Mouse (Mus musculus): Measurements from ENCODE around the gene Hist2h2ab.
"Not testable (repeated sequence)": the region's sequence is repeated elsewhere in the genome, so short reads cannot be mapped to it uniquely, and the experiment has no call there.

Hist2h2ab gene

GRCm38 (mm10) chr3:96237904-96238511 is 18.3 kb downstream of the Hist2h2ab start:
- no peak for DNase-seq (ENCODE audit: low spot score in 2 of 2)

- DNase-seq (ENCODE audit: low spot score in 2 of 2): peak; percentile 56 to 61
These were observed 19.5 kb downstream of the Hist2h2ab start, which contains the start of gene Hist2h3c2 for GRCm38 (mm10) chr3:96238954-96239793. Hist2h3c2 (minus strand) TSS chr3:96239127.

- DNase-seq (ENCODE audit: low spot score in 2 of 2): peak; percentile 94 to 95
These were observed 20.5 kb downstream of the Hist2h2ab start, which contains the start of gene Hist2h2aa2 for GRCm38 (mm10) chr3:96239949-96240798. Hist2h2aa2 (minus strand) TSS chr3:96240276.

GRCm38 (mm10) chr3:96240799-96241197 is 21.1 kb downstream of the Hist2h2ab start:
- no peak for DNase-seq (ENCODE audit: low spot score in 2 of 2)

GRCm38 (mm10) chr3:96243921-96244572 is 24.4 kb downstream of the Hist2h2ab start:
- no peak for DNase-seq (ENCODE audit: low spot score in 2 of 2)

GRCm38 (mm10) chr3:96245003-96245886 is 25.6 kb downstream of the Hist2h2ab start, which contains the start of gene Hist2h2aa1:
Hist2h2aa1 (plus strand) TSS chr3:96245497.
- peak; percentile 83 to 85 for DNase-seq (ENCODE audit: low spot score in 2 of 2)

GRCm38 (mm10) chr3:96246018-96246417 is 26.4 kb downstream of the Hist2h2ab start:
- not testable (repeated sequence) for DNase-seq (ENCODE audit: low spot score in 2 of 2)

GRCm38 (mm10) chr3:96246427-96246856 is 26.8 kb downstream of the Hist2h2ab start, which contains the start of gene Hist2h3c1:
Hist2h3c1 (plus strand) TSS chr3:96246685.
- not testable (repeated sequence) for DNase-seq (ENCODE audit: low spot score in 2 of 2)

GRCm38 (mm10) chr3:96247356-96248140 is 27.9 kb downstream of the Hist2h2ab start:
- DNase-seq (ENCODE audit: low spot score in 2 of 2): no peak

GRCm38 (mm10) chr3:96248141-96249033 is 28.7 kb downstream of the Hist2h2ab start:
- no peak for DNase-seq (ENCODE audit: low spot score in 2 of 2)

- no peak for DNase-seq (ENCODE audit: low spot score in 2 of 2)
These were observed 29.3 kb downstream of the Hist2h2ab start for GRCm38 (mm10) chr3:96249034-96249345.

GRCm38 (mm10) chr3:96250890-96251289 is 31.2 kb downstream of the Hist2h2ab start:
- DNase-seq (ENCODE audit: low spot score in 2 of 2): no peak

- no peak for DNase-seq (ENCODE audit: low spot score in 2 of 2)
These were observed 32.1 kb downstream of the Hist2h2ab start for GRCm38 (mm10) chr3:96251787-96252186.

- DNase-seq (ENCODE audit: low spot score in 2 of 2): no peak
These were observed 35.2 kb downstream of the Hist2h2ab start for GRCm38 (mm10) chr3:96254683-96255355.

GRCm38 (mm10) chr3:96255926-96256593 is 36.4 kb downstream of the Hist2h2ab start:
- DNase-seq (ENCODE audit: low spot score in 2 of 2): no peak

GRCm38 (mm10) chr3:96257190-96257589 is 37.5 kb downstream of the Hist2h2ab start:
- DNase-seq (ENCODE audit: low spot score in 2 of 2): no peak

GRCm38 (mm10) chr3:96260220-96260619 is 40.6 kb downstream of the Hist2h2ab start:
- no peak for DNase-seq (ENCODE audit: low spot score in 2 of 2)
